Mouse (Mus musculus) layer of hippocampus, adult 2 months (tissue): ENCODE data around the gene Txndc15. TPM values are rescaled to one million over a fixed set of nuclear protein-coding genes. Genes with fewer than 3 reads are reported as not detected.

Source experiments
- DNase-seq, 2 experiments: peaks; one replicate each; pipeline ENCODE4 v3.0.0; 2022; ENCODE audit warnings: low spot score in 2 of 2
- H3K27ac ChIP-seq: fragments of 200-600 bp; 2 replicates; pipeline ENCODE4 v1.8.1; 2022
- H3K4me3 ChIP-seq: fragments of 200-600 bp; 2 replicates; pipeline ENCODE4 v1.8.1; 2022; ENCODE audit warnings: mild to moderate bottlenecking
- CTCF ChIP-seq: fragments of 200-600 bp; conservative IDR thresholded peaks from 2 replicates; pipeline ENCODE4 v1.8.1; 2022; ENCODE audit warnings: antibody characterized with exemption, mild to moderate bottlenecking, moderate library complexity
- total RNA-seq, 2 experiments: library from RNA; stranded (reverse); gene quantifications; 2 replicates each; pipeline ENCODE4 v1.2.3; 2021

Gene Txndc15
- total RNA-seq, 2 experiments from 2014 or later: 68.6 to 69.0 TPM

- DNase-seq: no peak
- TF ChIP-seq CTCF: no peak
- H3K27ac ChIP-seq: 0 out of 2 replicates have a peak overlapping the region, but pooled peaks have one; percentile 20
- no peak overlapping the region for H3K4me3 ChIP-seq
These were observed 27.9 kb downstream of the Txndc15 start for GRCm38 (mm10) chr13:55742306-55742705.

- no peak overlapping the region for H3K27ac ChIP-seq
- TF ChIP-seq CTCF: no peak
- DNase-seq: no peak
- no peak overlapping the region for H3K4me3 ChIP-seq
These were observed 39.9 kb downstream of the Txndc15 start for GRCm38 (mm10) chr13:55754380-55754779.

GRCm38 (mm10) chr13:55756789-55757188 is 42.3 kb downstream of the Txndc15 start:
- DNase-seq: no peak
- Histone ChIP-seq H3K27ac (no peak overlapping the region), H3K4me3 (no peak overlapping the region)
- TF ChIP-seq CTCF: no peak

GRCm38 (mm10) chr13:55757645-55758044 is 43.2 kb downstream of the Txndc15 start:
- DNase-seq: no peak
- no peak overlapping the region for H3K4me3 ChIP-seq
- no peak overlapping the region for H3K27ac ChIP-seq
- TF ChIP-seq CTCF: peak; percentile 48

GRCm38 (mm10) chr13:55760576-55760975 is 46.1 kb downstream of the Txndc15 start:
- Histone ChIP-seq H3K27ac (no peak overlapping the region), H3K4me3 (no peak overlapping the region)
- DNase-seq: no peak
- TF ChIP-seq CTCF: no peak

GRCm38 (mm10) chr13:55761486-55761885 is 47.0 kb downstream of the Txndc15 start:
- no peak for TF ChIP-seq CTCF
- Histone ChIP-seq H3K4me3 (no peak overlapping the region), H3K27ac (no peak overlapping the region)
- no peak for DNase-seq

- Histone ChIP-seq H3K4me3 (no peak overlapping the region), H3K27ac (no peak overlapping the region)
- no peak for TF ChIP-seq CTCF
- DNase-seq: no peak
These were observed 59.9 kb downstream of the Txndc15 start for GRCm38 (mm10) chr13:55774352-55774751.

- Histone ChIP-seq H3K27ac (no peak overlapping the region), H3K4me3 (no peak overlapping the region)
- no peak for DNase-seq
- no peak for TF ChIP-seq CTCF
These were observed 60.6 kb downstream of the Txndc15 start for GRCm38 (mm10) chr13:55775056-55775455.

Other genes with a start within 250 kb of the Txndc15 start
- gene Dbn1, start 226.5 kb upstream of the Txndc15 start, total RNA-seq: 100 to 1,000 TPM; 396 to 403 TPM
- gene Pdlim7, start 201.0 kb upstream of the Txndc15 start, total RNA-seq: 10 to 100 TPM; 97.4 to 99.9 TPM
- gene Dok3, start 185.4 kb upstream of the Txndc15 start, total RNA-seq: 10 to 100 TPM; 12.2 to 13.7 TPM
- 10 to 100 TPM; 56.2 to 60.6 TPM for gene Ddx41, start 178.0 kb upstream of the Txndc15 start, total RNA-seq
- 10 to 100 TPM; 95.3 to 97.7 TPM for gene Fam193b, start 143.5 kb upstream of the Txndc15 start, total RNA-seq
- 100 to 1,000 TPM; 133 to 138 TPM for gene Tmed9, start 140.9 kb upstream of the Txndc15 start, total RNA-seq
- gene B4galt7, start 114.8 kb upstream of the Txndc15 start, total RNA-seq: 10 to 100 TPM; 22.8 to 24.3 TPM
- gene Caml, start 91.6 kb upstream of the Txndc15 start, total RNA-seq: 10 to 100 TPM; 38.7 to 50.2 TPM
- 10 to 100 TPM; 50.8 to 54.8 TPM for gene Ddx46, start 79.6 kb upstream of the Txndc15 start, total RNA-seq
- gene B230219D22Rik, start 21.5 kb upstream of the Txndc15 start, total RNA-seq: 10 to 100 TPM; 75.1 to 75.5 TPM
- gene Pcbd2, start 12.7 kb downstream of the Txndc15 start, total RNA-seq: 10 to 100 TPM; 33.2 to 35.2 TPM
- gene Catsper3, start 69.9 kb downstream of the Txndc15 start, total RNA-seq: under 1 TPM in 1 of 2 experiments, not detected in 1; 0.27 TPM
- not detected for gene Pitx1, start 121.5 kb downstream of the Txndc15 start, total RNA-seq